Mouse (Mus musculus): ENCODE measurements at regions not wholly inside any gene's neighbourhood (a gene's known extent, or its start where the extent isn't known, plus 50 kb on each side); places are given as distances from the start of the nearest gene placed in this dataset.

GRCm38 (mm10) chr17:13488608-13489324 lies 134.4 kb downstream of the Tcp10c start:
- no peak for TF ChIP-seq GATA1 (IDR thresholded peaks at IDR 0.05; ENCODE audit: borderline replicate concordance, low read length)
- no peak for TF ChIP-seq FLI1 (IDR thresholded peaks at IDR 0.05; ENCODE audit: low read length)

All from megakaryocyte, embryonic 14.5 days (primary cell).